Mouse (Mus musculus) left cerebral cortex, postnatal 10 days (tissue): ENCODE measurements around the gene Clasp1. TPM values are rescaled to one million over a fixed set of nuclear protein-coding genes. Genes with fewer than 3 reads are reported as not detected.

ENCODE experiments used
- total RNA-seq, 2 experiments: library from RNA; stranded (reverse); gene quantifications; 2 replicates each; pipeline ENCODE4 v1.2.3; 2021

Gene Clasp1
- total RNA-seq, 2 experiments from 2014 or later = 143 to 154 TPM

Other genes with a start within 250 kb of the Clasp1 start
- gene Gm29106, start 212.5 kb upstream of the Clasp1 start, total RNA-seq = not detected
- 100 to 1,000 TPM; 123 to 125 TPM for gene Tsn, start 77.3 kb upstream of the Clasp1 start, total RNA-seq
- 10 to 100 TPM; 30.3 to 31.6 TPM for gene Nifk, start 67.2 kb upstream of the Clasp1 start, total RNA-seq
- gene Tfcp2l1, start 238.9 kb downstream of the Clasp1 start, total RNA-seq = 1 to 10 TPM in 1 of 2 experiments, under 1 TPM in 1; 0.85 to 1.3 TPM